Comparison of ENCODE assay signal across 23 mouse cellular contexts in the genomic region with DNA sequence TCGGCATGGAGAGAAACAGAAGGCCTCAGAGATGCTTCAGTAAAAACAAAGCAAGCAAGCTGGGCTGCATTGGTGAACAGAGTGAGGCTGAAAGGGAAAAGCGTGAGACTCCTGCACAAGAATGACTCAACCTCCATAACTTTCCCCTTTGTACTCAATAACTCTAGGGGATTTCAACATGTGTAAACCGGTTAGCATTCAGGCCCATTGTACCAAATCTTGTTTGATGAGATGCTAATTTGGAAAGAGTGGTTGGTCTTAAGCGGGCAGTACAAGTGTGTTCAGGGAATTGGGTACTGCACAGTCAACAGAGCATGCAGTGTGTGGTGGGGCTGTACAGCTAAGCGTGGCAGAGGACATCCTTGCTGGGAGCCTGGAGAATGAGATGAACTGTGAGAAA. TPM values are rescaled to one million over a fixed set of nuclear protein-coding genes. Genes with fewer than 3 reads are reported as not detected.
A peak's percentile ranks its signal among the peaks of the same experiment; 100 is the strongest.
DNase-seq lines count a peak whose midpoint lies in the region; ATAC-seq and TF ChIP-seq lines count a peak whose summit lies in the region.
"Had no signal": no experiment of that assay in that cellular context is flagged by ENCODE, and none has a peak within 500 bp of the region (broad histone marks: within the 10 kb centered on the region; RNA-seq: fewer than 3 reads in every experiment).

No protein-coding gene starts in this region.

- no peaks in the 10 kb centered on the region for H3K9me3 ChIP-seq in forebrain, embryonic 10.5 days
- H3K9me3 ChIP-seq: embryonic facial prominence, embryonic 10.5 days; embryonic facial prominence, embryonic 12.5 days; forebrain, embryonic 13.5 days; forebrain, embryonic 15.5 days; G1E had no signal

- peak; percentile 13 for DNase-seq in Patski (ENCODE audit: low read depth, low spot score)
- DNase-seq in fat pad, adult 2 months (ENCODE audit: extremely low read depth, low read depth, low spot score) = peak; percentile 50
- no peak for DNase-seq in forebrain, embryonic 10.5 days (ENCODE audit: extremely low spot score, low spot score)
- no peak for DNase-seq in layer of hippocampus, adult 11-12 months (ENCODE audit: low spot score)
- no peak for DNase-seq in yolk sac, embryonic 10.5 days (ENCODE audit: low spot score)
- DNase-seq: adrenal gland, adult 8-10 months; adrenal gland, postnatal 14 days; adrenal gland, postnatal 36 days; cerebellum, adult 11-12 months; cerebellum, adult 2 months; cerebellum, adult 9-10 months; cerebellum, postnatal 10 days; cerebellum, postnatal 25 days; forebrain, postnatal 0 days had no signal

- CTCF ChIA-PET in Patski (lab: Charles Lee) = interaction anchor here (0.6 to 2.4 kb wide), 2 partner anchors 9 to 38 kb away, joined by 3 to 5 read pairs; no protein-coding TSS in a partner anchor

- POLR2A ChIA-PET in Patski (lab: Charles Lee) = no interaction called here

- in situ Hi-C loops in Patski (cut with MboI; ENCODE audit: low pct_unique_long_range_greater_than_20kb) = no loop called here

- ATAC-seq in Patski = peak; percentile 60
- ATAC-seq: forebrain, embryonic 13.5 days; forebrain, embryonic 15.5 days; forebrain, postnatal 0 days had no signal

- WGBS in forebrain, embryonic 10.5 days = 90% methylated on average over 5 of the region's 5 CpGs

- H3K4me3 ChIP-seq in forebrain, embryonic 10.5 days = no peak overlapping the region
- H3K4me3 ChIP-seq: embryonic facial prominence, embryonic 10.5 days; embryonic facial prominence, embryonic 12.5 days; forebrain, embryonic 13.5 days; forebrain, embryonic 15.5 days had no signal

- no peaks in the 10 kb centered on the region for H3K27me3 ChIP-seq in Patski
- no peaks in the 10 kb centered on the region for H3K27me3 ChIP-seq in forebrain, embryonic 10.5 days (ENCODE audit: poor library complexity, severe bottlenecking)
- H3K27me3 ChIP-seq: embryonic facial prominence, embryonic 12.5 days; forebrain, embryonic 13.5 days; forebrain, embryonic 15.5 days had no signal

- TF ChIP-seq CTCF in Patski (IDR thresholded peaks at IDR 0.05) = no peak

- H3K4me1 ChIP-seq in forebrain, embryonic 10.5 days = peaks cover 4% of the 10 kb centered on the region; the same call in 1 of the 2 replicates
- H3K4me1 ChIP-seq: forebrain, embryonic 13.5 days had no signal

- H3K36me3 ChIP-seq in forebrain, embryonic 10.5 days (replicated peaks) = no peaks in the 10 kb centered on the region
- H3K36me3 ChIP-seq: embryonic facial prominence, embryonic 10.5 days; embryonic facial prominence, embryonic 12.5 days; forebrain, embryonic 15.5 days had no signal

- no peak overlapping the region for H3K27ac ChIP-seq in forebrain, embryonic 10.5 days
- H3K27ac ChIP-seq: embryonic facial prominence, embryonic 10.5 days; embryonic facial prominence, embryonic 12.5 days; forebrain, embryonic 13.5 days; forebrain, embryonic 15.5 days had no signal

RNA-seq across cellular contexts. Expression of a gene that starts 46.4 kb away (rescaled TPM):
- polyA plus RNA-seq in Patski (2021) = not detected
- not detected in 2 replicates for polyA plus RNA-seq in forebrain, embryonic 10.5 days (2016; fragmentation: Nextera tagmentation; extraction: Ambion mirVana)
- polyA plus RNA-seq: C2C12; cerebellum, adult 2 months; cortical plate, adult 2 months; embryonic facial prominence, embryonic 10.5 days; embryonic facial prominence, embryonic 12.5 days; embryonic facial prominence, embryonic 14.5 days; forebrain, embryonic 11.5 days; forebrain, embryonic 13.5 days; forebrain, embryonic 15.5 days; forebrain, postnatal 0 days; G1E had no signal

RNA-seq across cellular contexts. Expression of a gene that starts 57.8 kb away (rescaled TPM):
- polyA plus RNA-seq in Patski (2021) = 0.03 TPM
- 1.9 and 2.0 TPM in 2 replicates for polyA plus RNA-seq in forebrain, embryonic 10.5 days (2016; fragmentation: Nextera tagmentation; extraction: Ambion mirVana)
- polyA plus RNA-seq: C2C12 had no signal

Comparison
In these comparisons a context has a peak if more than half of its experiments do, and no peak if none do; other contexts are left out.
1. DNase-seq: peak in Patski (single experiment) and fat pad, adult 2 months (single experiment); none in forebrain, embryonic 10.5 days (single experiment), layer of hippocampus, adult 11-12 months (single experiment) and yolk sac, embryonic 10.5 days (single experiment).